Mouse (Mus musculus) CD8-positive naive resting alpha-beta T cell, adult 2 months (primary cell): ENCODE results near the gene Antxr2.

ENCODE experiments used
- DNase-seq, 2 experiments: peaks; one replicate each; pipeline ENCODE4 v3.0.0; 2022; ENCODE audit warnings: low read depth in 2 of 2, low spot score in 2 of 2

The Antxr2 gene

DNA sequence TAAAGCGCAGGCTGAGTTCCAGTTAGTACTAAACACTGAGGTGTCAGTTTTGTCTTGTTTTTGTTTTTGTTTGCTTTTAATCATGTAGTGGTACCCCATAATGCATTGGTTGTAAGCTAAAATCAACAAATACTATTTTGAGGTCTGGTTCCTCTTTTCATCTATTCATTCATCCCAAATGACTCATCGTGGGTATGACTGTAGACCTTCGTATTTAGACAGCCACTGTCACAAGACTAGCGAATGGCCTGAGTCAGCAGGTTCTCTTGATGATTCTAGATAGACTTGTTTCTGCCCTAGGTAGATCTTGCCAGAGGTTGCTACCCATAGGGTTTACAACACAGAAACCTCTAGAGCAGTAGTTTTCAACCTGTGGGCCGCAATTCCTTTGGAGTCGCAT is 116.9 kb downstream of the Antxr2 start:
- DNase-seq, result no peak

GRCm38 (mm10) chr5:97907482-97907881 is 123.4 kb downstream of the Antxr2 start:
- no peak for DNase-seq

DNA sequence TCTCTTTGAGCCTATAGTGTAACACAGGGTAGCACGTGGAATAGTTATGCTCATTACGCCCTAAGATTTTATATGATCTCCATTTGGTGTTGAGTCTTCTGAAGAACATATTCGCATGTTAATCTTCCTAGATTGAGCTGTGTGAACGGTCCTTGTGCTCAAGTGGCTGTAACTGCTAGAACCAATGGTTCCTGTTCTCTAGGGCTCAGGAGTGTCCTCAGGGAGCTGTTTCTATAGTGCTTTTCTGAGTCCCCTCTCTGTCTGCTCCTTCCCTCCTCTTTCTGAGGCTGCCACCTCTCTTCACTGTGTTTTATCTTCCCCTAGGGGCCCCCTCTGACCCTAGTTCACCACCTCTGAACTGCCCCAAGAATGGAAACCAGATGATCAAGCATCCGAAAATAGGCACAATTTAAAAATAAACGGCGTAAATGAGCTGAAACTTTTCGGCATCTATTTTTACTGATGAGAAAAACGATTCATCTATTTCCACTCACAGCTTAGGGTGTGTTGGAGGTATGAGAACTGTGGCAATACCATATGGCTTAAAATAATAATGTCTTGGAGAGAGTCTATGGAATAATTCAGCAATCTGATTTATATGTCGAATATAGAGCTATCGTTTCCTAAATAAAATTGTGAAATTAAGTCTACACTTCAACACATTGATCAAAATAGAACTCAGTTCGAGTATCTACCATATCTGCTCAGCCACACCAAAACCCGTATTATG is 124.1 kb downstream of the Antxr2 start:
- no peak for DNase-seq

DNA sequence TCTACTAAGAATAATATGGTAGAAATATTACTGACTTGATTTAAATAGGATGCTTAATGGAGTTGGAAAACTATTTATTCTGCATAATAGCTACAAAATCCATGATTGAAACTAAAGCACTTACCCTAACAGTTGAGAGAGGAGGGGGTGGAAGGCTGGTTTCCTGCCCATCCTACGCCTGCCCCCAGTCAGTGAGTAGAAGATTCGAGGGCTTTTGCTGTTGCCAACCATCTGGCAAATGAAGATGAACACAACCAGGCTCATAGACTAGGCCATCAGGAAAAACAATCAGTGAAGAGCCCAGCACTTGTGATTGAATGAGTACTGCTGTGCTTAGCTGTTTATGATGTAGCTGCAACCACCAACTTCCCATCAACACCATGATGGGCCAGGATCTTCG is 125.0 kb downstream of the Antxr2 start:
- DNase-seq, result no peak

DNA sequence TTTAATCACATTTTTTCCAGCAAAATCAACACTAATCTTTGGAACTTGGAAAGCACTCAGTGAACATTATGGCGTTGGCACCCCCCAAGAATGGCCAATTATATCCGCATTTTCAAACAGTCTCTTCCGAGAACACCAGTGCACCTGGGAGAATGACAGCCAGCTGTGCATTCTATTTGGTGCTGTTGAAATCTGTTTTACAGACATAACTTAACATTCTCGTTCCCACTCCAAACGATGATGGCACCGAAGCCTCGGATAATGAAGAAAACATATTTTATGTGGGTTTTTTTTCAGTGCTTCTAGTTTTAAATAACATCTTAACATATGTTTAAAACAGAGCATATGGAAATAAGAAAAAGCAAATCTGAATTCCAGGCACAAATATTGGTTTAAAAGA is 129.7 kb downstream of the Antxr2 start:
- no peak for DNase-seq

DNA sequence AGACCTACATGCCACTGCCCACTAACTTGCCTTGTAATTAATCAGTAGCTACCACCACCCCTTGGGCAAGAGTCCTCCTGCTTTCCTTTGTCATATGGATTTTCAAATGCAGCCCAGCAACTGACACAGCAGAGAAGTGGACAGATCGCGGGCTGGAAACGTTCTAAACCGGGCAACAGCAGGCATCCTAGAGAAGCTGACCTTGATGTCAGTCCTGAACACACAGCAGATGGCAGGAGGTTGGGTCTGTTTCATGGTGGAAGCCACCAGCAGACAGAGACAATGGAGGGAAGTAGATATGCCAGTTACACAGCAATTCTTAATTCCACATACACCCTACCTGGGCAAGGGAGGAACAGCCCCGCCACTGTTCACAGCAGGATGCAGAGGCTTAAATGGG is 131.5 kb downstream of the Antxr2 start:
- DNase-seq, result no peak

DNA sequence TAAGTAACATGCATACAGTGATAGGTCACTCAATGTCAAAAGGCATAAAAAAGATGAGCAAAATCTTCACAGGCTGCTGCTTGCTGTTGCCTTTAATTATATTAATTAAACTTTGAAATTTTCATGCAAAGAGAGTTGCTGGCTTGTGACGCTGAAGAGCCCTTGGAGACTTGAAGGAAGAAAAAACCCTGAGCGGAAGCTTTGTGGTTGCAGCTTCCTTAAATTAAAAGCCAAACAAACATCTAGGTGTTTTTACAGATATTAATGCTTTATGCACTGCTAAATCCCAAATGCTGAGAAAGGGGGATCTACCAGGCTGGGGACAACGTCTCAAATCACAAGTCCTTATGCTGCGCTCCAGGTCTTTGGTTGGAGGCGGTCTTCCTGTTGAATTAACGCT is 145.4 kb downstream of the Antxr2 start:
- DNase-seq, result no peak

DNA sequence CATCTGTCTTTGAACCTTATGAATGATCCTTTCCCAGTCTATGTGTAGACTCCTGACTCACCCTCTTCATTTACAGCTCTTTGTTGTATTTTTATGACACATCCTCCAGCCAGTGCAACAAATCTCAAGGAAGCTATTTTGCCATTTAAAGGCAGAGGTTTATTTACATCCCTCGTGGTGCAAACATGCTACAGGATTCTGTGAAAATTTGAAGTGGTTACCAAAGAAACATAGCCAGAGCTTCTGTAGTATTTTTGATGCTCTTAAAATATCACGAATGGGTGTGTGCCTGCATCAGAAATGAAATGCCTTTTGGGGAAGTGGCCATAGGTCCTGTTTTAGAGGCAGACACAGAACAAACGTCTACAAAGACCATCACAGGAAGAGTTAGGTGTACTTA is 146.7 kb downstream of the Antxr2 start:
- no peak for DNase-seq

DNA sequence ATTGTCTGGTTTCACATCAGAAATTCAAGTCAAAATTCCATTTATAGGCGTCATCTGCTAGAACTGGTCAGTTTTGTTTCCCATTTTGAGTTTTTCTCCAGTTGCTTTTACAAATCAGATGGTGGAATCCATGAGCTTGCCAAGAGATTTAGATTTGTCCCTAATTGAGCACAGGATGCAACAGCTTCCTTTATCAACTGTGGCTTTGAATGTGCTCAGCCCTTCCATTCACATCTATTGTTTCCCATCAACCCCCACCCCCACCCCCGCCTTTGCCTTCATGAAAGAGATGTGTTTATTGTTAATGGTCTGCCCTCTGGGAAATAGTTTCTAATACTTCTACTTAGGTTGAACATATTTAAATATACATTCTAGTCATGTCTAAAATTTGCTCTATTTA is 149.4 kb downstream of the Antxr2 start:
- DNase-seq, result no peak

GRCm38 (mm10) chr5:97880115-97880514 is 150.7 kb downstream of the Antxr2 start:
- no peak for DNase-seq

DNA sequence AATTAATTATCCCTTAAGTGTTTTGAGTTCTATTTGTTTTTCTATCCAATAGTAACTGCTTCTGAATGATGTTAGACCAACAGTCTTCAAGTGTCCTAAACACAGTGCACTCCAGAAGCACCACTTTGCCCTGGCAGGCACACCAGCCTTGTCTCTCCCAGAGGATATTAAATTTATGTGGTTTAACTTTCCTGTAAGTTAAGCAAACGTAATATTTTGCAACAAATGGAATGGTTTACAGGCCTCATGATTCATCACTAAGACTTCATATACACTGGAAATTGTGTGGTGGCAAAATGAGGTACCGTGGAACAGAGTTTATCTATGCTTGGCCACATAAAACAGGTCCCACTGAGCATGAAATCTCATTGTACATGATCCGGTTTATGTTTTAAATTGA is 152.0 kb downstream of the Antxr2 start:
- no peak for DNase-seq

GRCm38 (mm10) chr5:97878215-97878794 is 152.5 kb downstream of the Antxr2 start:
- no peak for DNase-seq

GRCm38 (mm10) chr5:97876895-97877294 is 153.9 kb downstream of the Antxr2 start:
- DNase-seq, result no peak

DNA sequence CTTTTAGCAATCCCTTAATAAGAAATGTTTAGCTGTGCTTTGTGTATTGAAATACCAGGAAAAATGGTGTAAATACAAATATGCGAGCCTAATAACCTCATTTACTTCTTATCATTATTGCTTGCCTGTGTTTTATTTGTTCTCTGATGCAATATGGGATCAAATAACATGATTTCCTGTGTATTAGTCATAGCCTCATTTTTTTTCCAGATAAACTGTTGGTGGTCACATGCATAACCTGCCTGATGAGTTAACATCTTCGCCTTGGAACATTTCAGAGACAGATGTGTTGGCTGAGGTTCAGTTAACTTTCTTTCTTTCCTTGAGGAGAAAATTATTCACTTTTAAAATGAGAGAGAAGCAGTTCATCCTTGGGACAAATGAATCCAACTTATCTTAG is 162.9 kb downstream of the Antxr2 start:
- DNase-seq, result no peak

DNA sequence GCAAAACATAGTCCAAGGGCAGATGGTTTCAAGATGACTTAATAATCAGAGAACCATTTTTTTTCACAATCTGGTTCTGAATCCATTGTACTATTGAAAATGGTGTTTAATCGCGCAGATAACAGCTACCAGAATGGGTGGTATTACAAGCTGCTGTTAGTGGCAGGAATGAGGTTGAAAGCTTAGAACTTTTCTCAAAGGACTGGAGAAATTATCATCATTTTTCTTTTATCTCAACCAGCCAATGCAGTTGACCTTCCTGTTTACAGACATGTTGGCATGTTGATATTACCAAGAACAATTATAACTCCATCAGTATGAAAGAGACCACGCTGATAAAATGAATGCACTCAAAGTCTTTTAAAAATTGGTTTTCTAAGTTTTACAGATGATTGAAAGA is 163.9 kb downstream of the Antxr2 start:
- no peak for DNase-seq

- no peak for DNase-seq
Observed at GRCm38 (mm10) chr5:97857101-97857500, 173.7 kb downstream of the Antxr2 start.

GRCm38 (mm10) chr5:97851981-97852748 is 178.7 kb downstream of the Antxr2 start:
- no peak for DNase-seq

DNA sequence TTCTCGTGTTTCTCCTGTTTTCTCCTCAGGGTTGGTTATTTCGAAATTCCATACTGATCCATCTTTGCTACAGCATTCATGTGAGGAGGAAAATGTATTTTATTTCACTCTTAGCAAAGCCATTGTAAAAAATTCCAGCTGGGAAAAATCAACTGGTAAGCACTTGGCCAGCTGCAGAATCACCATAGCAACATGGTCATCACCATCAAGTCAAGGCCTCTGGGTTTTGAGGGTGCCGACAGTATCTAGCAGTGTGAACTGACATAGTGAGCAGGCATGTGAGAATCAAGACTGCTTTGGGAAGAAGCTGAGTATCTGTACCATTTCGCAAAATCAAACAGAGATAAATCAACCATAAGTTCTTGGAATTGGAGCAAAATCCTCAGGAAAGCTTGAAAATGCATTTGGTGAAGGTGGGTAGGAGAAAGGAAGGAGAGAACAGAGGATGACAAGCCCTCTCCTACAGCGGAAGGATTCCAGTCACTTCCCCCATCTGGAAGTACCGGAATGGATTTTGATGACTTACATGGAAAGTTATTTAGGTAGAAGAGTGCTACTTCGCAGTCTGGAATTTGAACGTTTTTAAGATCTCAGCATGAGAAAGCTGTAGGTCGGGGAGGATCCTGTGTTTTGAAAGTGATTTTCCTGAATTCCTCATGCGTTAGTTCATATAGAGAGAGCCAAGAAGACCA is 183.5 kb downstream of the Antxr2 start:
- DNase-seq, result no peak

- no peak for DNase-seq
Observed at GRCm38 (mm10) chr5:97846503-97846902, 184.3 kb downstream of the Antxr2 start.

DNA sequence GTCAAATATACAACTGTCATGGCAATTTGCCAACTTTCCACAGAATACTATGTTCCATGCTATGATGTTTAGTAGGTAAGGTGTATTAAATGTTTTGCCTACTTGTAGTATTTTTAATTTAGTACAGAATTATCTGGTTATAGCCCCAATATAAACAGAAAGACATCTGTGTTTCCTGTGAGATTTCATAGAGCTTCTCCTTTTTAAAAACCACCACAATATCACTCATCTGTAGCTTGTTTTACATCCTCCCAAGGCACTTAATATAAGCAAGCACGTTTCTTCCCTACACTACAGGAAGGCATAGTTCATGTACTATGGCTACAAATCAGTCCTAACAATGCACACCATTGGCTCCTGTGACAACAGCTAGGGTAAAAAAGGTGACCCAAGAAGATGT is 188.8 kb downstream of the Antxr2 start:
- no peak for DNase-seq

DNA sequence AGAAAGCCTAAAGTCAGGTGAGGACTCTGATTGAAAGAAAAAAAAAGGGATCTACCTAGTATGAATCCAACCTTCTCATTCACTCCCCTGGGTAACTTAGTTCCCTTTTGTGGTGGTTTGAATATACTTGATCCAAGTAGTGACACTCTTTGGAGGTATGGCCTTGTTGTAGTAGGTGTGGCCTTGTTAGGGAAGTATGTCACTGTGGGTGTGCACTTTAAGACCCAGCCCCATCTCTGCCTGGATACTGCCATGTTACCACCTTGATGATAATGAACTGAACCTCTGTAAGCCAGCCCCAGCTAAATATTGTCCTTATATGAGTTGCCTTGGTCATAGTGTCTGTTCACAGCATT is 190.9 kb downstream of the Antxr2 start:
- no peak for DNase-seq
